Mouse (Mus musculus) heart, embryonic 15.5 days (tissue): ENCODE data around the gene Gsta1. TPM values are rescaled to one million over a fixed set of nuclear protein-coding genes. Genes with fewer than 3 reads are reported as not detected.
"Not testable (repeated sequence)": the region's sequence is repeated elsewhere in the genome, so short reads cannot be mapped to it uniquely, and the experiment has no call there.

ENCODE experiments used
- ATAC-seq: fragments of 200-750 bp; cut with Nextera tagmentation; replicated peaks from 2 replicates; pipeline ENCODE4 v1.8.0; 2017; ENCODE audit warnings: low read depth, moderate TSS enrichment; ENCODE audit not compliant: insufficient number of reproducible peaks, insufficient read depth, low FRiP score
- H3K27ac ChIP-seq: fragments of 300-500 bp; sonication (generic); 2 replicates; pipeline ENCODE4 v1.5.1; 2015; ENCODE audit warnings: mild to moderate bottlenecking, inconsistent platforms
- H3K27me3 ChIP-seq: fragments of 300-500 bp; sonication (generic); 2 replicates; pipeline ENCODE4 v1.6.1; 2015; ENCODE audit warnings: inconsistent platforms
- H3K36me3 ChIP-seq: fragments of 300-500 bp; sonication (generic); 2 replicates; pipeline ENCODE4 v1.6.1; 2015; ENCODE audit warnings: mild to moderate bottlenecking, inconsistent platforms
- H3K4me1 ChIP-seq: fragments of 300-500 bp; sonication (generic); replicated peaks from 2 replicates; pipeline ENCODE4 v1.6.1; 2015; ENCODE audit warnings: inconsistent platforms
- H3K4me2 ChIP-seq: fragments of 300-500 bp; sonication (generic); 2 replicates; pipeline ENCODE4 v1.6.1; 2015; ENCODE audit warnings: inconsistent platforms, mild to moderate bottlenecking, moderate library complexity
- H3K4me3 ChIP-seq: fragments of 300-500 bp; sonication (generic); 2 replicates; pipeline ENCODE4 v1.5.1; 2015; ENCODE audit warnings: mild to moderate bottlenecking, inconsistent platforms
- H3K9ac ChIP-seq: fragments of 300-500 bp; sonication (generic); 2 replicates; pipeline ENCODE4 v1.6.1; 2015; ENCODE audit warnings: mild to moderate bottlenecking, inconsistent platforms
- H3K9me3 ChIP-seq: fragments of 300-500 bp; sonication (generic); replicated peaks from 2 replicates; pipeline ENCODE4 v1.6.1; 2016; ENCODE audit warnings: inconsistent platforms
- WGBS: fragments of 180-500 bp; shearing (Covaris S2); methylation state at CpG from one replicate; pipeline ENCODE4 v1.1.7; 2015; ENCODE audit warnings: mixed read lengths; 5-methylcytosine and 5-hydroxymethylcytosine counted together
- polyA plus RNA-seq: library from polyadenylated mRNA; unstranded; fragments of >200 nt; fragmentation: Nextera tagmentation; extraction: Ambion mirVana; gene quantifications from 2 replicates; pipeline ENCODE4 v1.2.1, GENCODE M21; 2015

Gene Gsta1
- polyA plus RNA-seq: not detected in 2 replicates

- ATAC-seq, H3K9ac ChIP-seq, H3K36me3 ChIP-seq, H3K27me3 ChIP-seq, H3K4me3 ChIP-seq, H3K4me2 ChIP-seq, H3K9me3 ChIP-seq, H3K4me1 ChIP-seq, H3K27ac ChIP-seq: not testable (repeated sequence)
- 60% methylated on average over 2 of the region's 3 CpGs for WGBS
These were observed at the start of gene Gsta1 for GRCm38 (mm10) chr9:78230461-78230860. Gene Gsta1, plus strand, starts transcription at chr9:78230656.

DNA sequence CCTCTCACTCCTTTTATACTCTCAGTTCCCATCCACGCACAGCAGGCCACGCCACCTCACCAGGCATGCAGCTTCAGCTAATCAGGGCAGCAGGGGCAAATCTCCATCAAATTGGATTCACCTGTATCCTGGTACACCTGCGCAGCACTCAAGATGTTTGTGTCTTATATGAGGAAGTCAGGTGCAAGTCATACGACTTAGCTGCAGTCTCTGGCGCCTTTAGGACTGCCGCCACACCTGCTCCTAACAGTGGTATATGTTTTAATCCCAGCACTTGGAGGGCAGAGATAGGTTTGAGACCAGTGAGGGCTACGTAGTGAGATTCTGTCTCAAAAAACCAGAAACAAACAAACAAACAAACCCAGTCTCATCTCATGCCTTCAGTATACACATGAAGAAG, 48.0 kb upstream of the Gsta1 start, which contains the start of gene Gsta4:
Gene Gsta4 (plus strand): TSS at position 301 of the 400 bp plus-strand sequence.
- not testable (repeated sequence) for H3K9ac ChIP-seq, H3K4me3 ChIP-seq, H3K4me1 ChIP-seq, H3K27ac ChIP-seq, H3K36me3 ChIP-seq, H3K27me3 ChIP-seq, ATAC-seq, H3K9me3 ChIP-seq, H3K4me2 ChIP-seq
- WGBS: 91% methylated on average over 4 of the region's 7 CpGs

- Histone ChIP-seq H3K9me3 (no peaks in the 10 kb centered on the region), H3K4me2 (no peak overlapping the region), H3K27me3 (no peaks in the 10 kb centered on the region), H3K27ac (no peak overlapping the region), H3K4me3 (no peak overlapping the region), H3K9ac (no peak overlapping the region), H3K4me1 (peaks cover 7% of the 10 kb centered on the region; the same call in 1 of the 2 replicates), H3K36me3 (no peaks in the 10 kb centered on the region)
- WGBS: 77% methylated on average over 9 of the region's 9 CpGs
- ATAC-seq: no peak
These were observed 44.8 kb upstream of the Gsta1 start for GRCm38 (mm10) chr9:78185686-78186085.

GRCm38 (mm10) chr9:78188910-78189309, 41.5 kb upstream of the Gsta1 start:
- peaks cover 29% of the 10 kb centered on the region for H3K4me1 ChIP-seq
- no peaks in the 10 kb centered on the region for H3K36me3 ChIP-seq
- WGBS: 60% methylated on average over 8 of the region's 8 CpGs
- ATAC-seq: no peak
- no peak overlapping the region for H3K4me2 ChIP-seq
- H3K27ac ChIP-seq: no peak overlapping the region
- H3K9me3 ChIP-seq: no peaks in the 10 kb centered on the region
- no peak overlapping the region for H3K4me3 ChIP-seq
- no peaks in the 10 kb centered on the region for H3K27me3 ChIP-seq
- no peak overlapping the region for H3K9ac ChIP-seq

- Histone ChIP-seq H3K27me3 (no peaks in the 10 kb centered on the region), H3K9me3 (no peaks in the 10 kb centered on the region), H3K4me2 (peak overlapping the region; percentile 78), H3K4me1 (peaks cover 29% of the 10 kb centered on the region), H3K27ac (no peak overlapping the region), H3K9ac (peak overlapping the region; percentile 39), H3K4me3 (peak overlapping the region; percentile 55), H3K36me3 (no peaks in the 10 kb centered on the region)
- no peak for ATAC-seq
- WGBS: 4% methylated on average over 19 of the region's 19 CpGs
These were observed 39.5 kb upstream of the Gsta1 start for GRCm38 (mm10) chr9:78190651-78191634.

GRCm38 (mm10) chr9:78191736-78192135, 38.7 kb upstream of the Gsta1 start:
- peak overlapping the region; percentile 55 for H3K4me3 ChIP-seq
- H3K9ac ChIP-seq: peak overlapping the region; percentile 39
- peak overlapping the region; percentile 50 for H3K27ac ChIP-seq
- H3K9me3 ChIP-seq: no peaks in the 10 kb centered on the region
- H3K27me3 ChIP-seq: no peaks in the 10 kb centered on the region
- H3K36me3 ChIP-seq: no peaks in the 10 kb centered on the region
- peak; percentile 45; the same call in 1 of the 2 replicates for ATAC-seq
- peak overlapping the region; percentile 78 for H3K4me2 ChIP-seq
- WGBS: under 1% methylated on average over 18 of the region's 18 CpGs
- peaks cover 29% of the 10 kb centered on the region for H3K4me1 ChIP-seq

DNA sequence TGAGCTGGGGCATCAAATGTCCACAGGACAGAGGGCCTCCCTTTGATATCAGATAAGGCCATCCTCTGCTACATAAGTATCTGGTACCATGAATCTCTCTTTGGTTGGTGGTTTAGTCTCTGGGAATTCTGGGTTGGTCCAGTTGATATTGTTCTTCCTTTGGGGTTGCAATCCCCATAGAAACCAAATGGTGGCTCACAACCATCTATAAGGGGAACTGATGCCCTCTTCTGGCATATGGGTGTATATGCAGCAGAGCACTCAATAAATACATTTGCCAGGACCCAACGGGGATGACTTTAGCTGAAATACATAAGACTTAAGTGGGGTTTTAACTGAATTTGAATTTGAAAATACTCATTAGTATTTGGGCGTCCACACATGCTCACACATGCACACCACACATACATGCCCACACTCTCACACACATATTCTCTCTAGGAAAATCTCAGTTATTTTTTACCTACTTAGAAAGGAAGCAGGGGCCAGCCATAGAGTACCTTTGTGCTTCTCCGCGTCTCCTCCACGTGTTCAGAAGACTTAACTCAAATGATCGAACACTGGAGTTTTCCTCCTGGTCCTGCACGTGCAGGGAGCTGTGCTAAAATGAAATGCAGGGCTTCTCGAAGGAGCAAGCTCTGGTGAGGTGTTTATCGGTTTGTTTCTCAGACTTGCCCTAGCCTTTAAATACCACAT, 36.4 kb upstream of the Gsta1 start:
- Histone ChIP-seq H3K9me3 (no peaks in the 10 kb centered on the region), H3K4me1 (peaks cover 25% of the 10 kb centered on the region), H3K4me2 (0 out of 2 replicates have a peak overlapping the region, but pooled peaks have one; percentile 78), H3K36me3 (no peaks in the 10 kb centered on the region), H3K4me3 (no peak overlapping the region), H3K27ac (no peak overlapping the region), H3K27me3 (no peaks in the 10 kb centered on the region), H3K9ac (no peak overlapping the region)
- WGBS: 44% methylated on average over 9 of the region's 9 CpGs
- 0 out of 2 replicates have a peak, but pooled peaks have one; percentile 9 for ATAC-seq

DNA sequence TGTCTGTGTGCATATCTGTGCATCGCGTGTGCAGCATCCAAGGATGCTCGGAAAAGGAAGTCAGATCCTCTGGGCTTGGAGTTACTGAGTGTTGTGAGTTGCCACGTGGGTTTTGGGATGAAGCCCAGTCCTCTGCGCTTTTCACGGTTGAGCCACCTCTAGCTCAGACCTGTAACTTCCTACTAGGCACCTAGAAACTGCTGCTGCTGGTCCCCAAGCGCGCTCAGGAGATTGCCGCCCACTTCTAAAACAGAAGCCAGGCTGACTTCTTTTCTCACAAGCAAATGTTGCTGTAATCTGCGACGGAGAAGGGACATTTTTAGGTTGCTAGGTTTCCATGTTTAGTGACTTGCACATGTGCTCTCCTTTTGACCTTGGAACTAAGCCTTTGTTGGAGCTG, 35.4 kb upstream of the Gsta1 start:
- 80% methylated on average over 11 of the region's 11 CpGs for WGBS
- Histone ChIP-seq H3K4me2 (no peak overlapping the region), H3K9me3 (no peaks in the 10 kb centered on the region), H3K9ac (no peak overlapping the region), H3K4me3 (no peak overlapping the region), H3K27ac (no peak overlapping the region), H3K36me3 (no peaks in the 10 kb centered on the region), H3K4me1 (peaks cover 25% of the 10 kb centered on the region), H3K27me3 (no peaks in the 10 kb centered on the region)
- ATAC-seq: no peak

- Histone ChIP-seq H3K9ac (no peak overlapping the region), H3K4me3 (no peak overlapping the region), H3K4me2 (no peak overlapping the region), H3K36me3 (no peaks in the 10 kb centered on the region), H3K9me3 (no peaks in the 10 kb centered on the region), H3K27ac (no peak overlapping the region), H3K27me3 (no peaks in the 10 kb centered on the region), H3K4me1 (peaks cover 9% of the 10 kb centered on the region)
- no peak for ATAC-seq
- 91% methylated on average over 9 of the region's 9 CpGs for WGBS
These were observed 32.7 kb upstream of the Gsta1 start for GRCm38 (mm10) chr9:78197801-78198200.

DNA sequence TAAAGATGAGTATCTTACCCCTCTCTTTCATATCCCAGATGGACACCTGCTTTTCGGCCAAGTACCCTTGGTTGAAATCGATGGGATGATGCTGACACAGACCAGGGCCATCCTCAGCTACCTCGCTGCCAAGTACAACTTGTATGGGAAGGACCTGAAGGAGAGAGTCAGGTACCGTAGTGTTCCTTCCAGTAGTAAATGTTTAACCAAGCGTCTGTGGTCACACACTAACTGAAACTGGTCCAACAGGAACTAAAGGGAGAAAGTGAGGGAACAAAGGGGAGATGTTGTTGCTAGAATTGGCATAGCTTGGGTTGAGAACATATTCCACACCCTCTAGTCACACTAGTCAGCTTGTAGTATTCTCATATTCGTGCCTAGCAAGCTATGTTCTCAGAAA, 26.3 kb upstream of the Gsta1 start:
- H3K36me3 ChIP-seq: no peaks in the 10 kb centered on the region
- H3K27me3 ChIP-seq: no peaks in the 10 kb centered on the region
- H3K9me3 ChIP-seq: no peaks in the 10 kb centered on the region
- no peaks in the 10 kb centered on the region for H3K4me1 ChIP-seq
- WGBS: 82% methylated on average over 6 of the region's 6 CpGs
- H3K4me3 ChIP-seq: no peak overlapping the region
- no peak for ATAC-seq
- no peak overlapping the region for H3K9ac ChIP-seq
- H3K4me2 ChIP-seq: no peak overlapping the region
- H3K27ac ChIP-seq: no peak overlapping the region

DNA sequence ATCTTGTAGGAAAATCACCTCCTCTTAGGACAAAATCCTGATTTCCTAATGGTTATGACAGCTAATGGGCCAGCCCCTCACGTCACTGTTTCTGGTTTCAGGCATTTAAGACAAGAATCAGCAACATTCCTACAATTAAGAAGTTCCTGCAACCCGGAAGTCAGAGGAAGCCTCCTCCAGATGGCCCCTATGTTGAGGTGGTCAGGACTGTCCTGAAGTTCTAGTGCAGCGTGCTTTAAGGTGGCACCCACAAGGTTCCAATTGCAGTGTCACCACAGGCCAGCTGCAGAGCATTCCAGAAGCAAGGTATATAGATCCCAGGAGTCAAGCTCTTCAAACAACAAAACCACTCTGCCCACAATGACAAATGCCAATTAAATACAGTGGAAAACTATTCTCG, 21.5 kb upstream of the Gsta1 start:
- WGBS: 40% methylated on average over 4 of the region's 4 CpGs
- peaks cover 14% of the 10 kb centered on the region for H3K4me1 ChIP-seq
- ATAC-seq: no peak
- no peak overlapping the region for H3K4me3 ChIP-seq
- no peaks in the 10 kb centered on the region for H3K36me3 ChIP-seq
- H3K9ac ChIP-seq: no peak overlapping the region
- no peak overlapping the region for H3K4me2 ChIP-seq
- no peaks in the 10 kb centered on the region for H3K9me3 ChIP-seq
- no peak overlapping the region for H3K27ac ChIP-seq
- H3K27me3 ChIP-seq: no peaks in the 10 kb centered on the region
